Mouse (Mus musculus): Measurements from ENCODE around the gene Mrpl39.

The Mrpl39 gene

DNA sequence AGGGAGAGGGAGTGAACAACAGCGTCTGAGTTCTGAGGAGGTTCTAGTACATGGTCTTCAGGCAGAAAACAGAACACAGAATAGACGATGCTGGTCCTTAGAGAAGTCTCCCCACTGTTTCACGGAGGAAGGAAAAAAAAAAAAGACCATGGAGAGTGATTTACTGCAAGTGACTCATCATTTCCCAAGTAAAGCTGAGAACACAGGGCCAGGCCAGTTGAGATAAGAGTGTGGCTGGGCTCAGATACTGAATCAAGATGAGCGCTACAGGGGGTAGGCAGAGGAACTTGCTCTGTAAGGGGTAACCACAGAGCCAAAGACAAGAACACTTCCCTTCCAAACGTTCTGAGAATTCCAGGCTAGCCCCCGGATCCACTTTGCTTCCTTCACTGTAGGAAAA, 36.8 kb downstream of the Mrpl39 start:
- peak; percentile 45 for DNase-seq (ENCODE audit: low read depth)

DNA sequence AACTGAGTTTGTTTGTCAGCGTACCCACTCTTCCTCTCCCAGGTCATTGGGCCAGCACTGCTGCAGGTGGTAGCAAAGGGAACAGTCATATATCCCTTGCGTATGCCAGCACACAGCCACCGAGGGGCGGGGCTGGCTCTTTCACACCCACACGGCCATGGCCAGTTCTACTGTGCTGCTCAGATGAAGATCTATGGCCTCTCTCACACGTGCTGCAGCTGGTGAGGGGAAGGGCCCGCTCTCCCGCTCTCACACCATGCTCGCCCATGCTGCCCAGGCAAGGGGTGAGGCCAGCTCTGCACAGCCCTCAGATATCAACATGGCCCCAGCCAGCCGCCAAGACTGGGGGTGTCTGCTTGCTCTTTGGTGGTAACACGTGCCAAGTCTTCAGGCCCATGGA, 39.4 kb downstream of the Mrpl39 start:
- no peak for DNase-seq (ENCODE audit: low read depth)

DNA sequence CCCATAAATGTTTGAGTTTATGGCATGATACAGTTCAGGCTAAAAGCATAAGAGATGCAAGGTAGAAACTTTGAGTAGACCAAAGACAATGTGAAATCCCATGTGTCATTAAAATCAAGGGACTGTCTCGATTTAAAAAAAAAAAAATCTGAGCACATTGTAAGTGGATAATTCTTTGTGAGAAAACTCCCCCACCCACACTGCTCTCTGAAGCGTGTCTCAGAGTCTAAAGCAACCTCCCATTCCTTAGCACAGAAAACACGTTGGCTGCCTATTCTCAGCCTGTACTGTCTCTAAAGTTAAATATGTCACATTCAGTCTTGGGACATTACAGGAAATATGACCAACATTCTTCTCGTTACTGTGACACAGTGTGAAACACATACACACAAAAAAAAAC, 53.6 kb downstream of the Mrpl39 start:
- no peak for DNase-seq (ENCODE audit: low read depth)

DNA sequence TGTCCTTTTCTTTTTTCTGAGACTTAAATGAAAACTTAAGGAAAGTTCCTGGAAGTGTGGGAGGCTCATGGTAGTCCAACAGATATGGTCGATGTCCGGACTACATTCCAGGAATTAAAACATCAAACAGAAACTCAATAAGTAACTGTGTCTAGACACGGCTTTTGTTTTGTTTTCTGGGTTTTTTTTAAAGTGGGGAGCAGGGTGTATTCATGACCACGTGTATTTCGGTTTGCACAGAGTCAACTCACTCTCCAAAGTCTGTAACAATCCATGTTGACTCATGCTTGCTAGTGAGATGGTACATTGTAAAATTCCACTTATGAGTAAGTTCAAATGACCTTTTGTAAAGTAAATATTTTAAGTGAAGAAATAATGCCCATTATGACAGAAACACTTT, 54.8 kb downstream of the Mrpl39 start:
- no peak for DNase-seq (ENCODE audit: low read depth)

DNA sequence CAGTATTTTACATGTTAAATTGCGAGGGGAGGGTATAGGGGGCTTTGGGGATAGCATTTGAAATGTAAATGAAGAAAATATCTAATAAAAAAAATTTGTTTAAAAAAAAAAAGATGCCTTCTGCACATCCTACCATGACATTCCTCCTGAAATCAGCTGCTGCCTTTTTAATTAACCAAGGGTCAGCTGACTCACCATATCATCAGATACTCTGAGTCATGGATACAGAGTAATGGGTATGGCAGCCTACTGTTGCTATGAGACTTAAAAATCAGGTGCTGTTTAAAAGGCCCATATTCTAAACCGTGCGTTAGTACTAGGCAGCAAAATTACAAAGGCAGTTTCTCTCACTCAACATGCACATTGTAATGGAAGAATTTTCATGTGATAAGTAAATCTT, 58.2 kb downstream of the Mrpl39 start:
- no peak for DNase-seq (ENCODE audit: low read depth)

All from c-Kit-positive CD71-negative TER-119-negative erythroid progenitor cells, embryonic 14.5 days (primary cell).